Mouse (Mus musculus) ES-Bruce4 (cell line): ENCODE data around the gene Prickle1.

Experiments used
- CTCF ChIP-seq: IDR thresholded peaks from one replicate; pipeline ENCODE4 v1.8.1; 2011; ENCODE audit warnings: low read depth, low read length
- EP300 ChIP-seq: IDR thresholded peaks from 2 replicates; pipeline ENCODE4 v1.6.1; 2011; ENCODE audit warnings: low read depth, low read length; ENCODE audit not compliant: insufficient read depth
- POLR2A ChIP-seq: IDR thresholded peaks from one replicate; pipeline ENCODE4 v1.8.1; 2011; ENCODE audit warnings: low read length; ENCODE audit not compliant: insufficient read depth

DNA sequence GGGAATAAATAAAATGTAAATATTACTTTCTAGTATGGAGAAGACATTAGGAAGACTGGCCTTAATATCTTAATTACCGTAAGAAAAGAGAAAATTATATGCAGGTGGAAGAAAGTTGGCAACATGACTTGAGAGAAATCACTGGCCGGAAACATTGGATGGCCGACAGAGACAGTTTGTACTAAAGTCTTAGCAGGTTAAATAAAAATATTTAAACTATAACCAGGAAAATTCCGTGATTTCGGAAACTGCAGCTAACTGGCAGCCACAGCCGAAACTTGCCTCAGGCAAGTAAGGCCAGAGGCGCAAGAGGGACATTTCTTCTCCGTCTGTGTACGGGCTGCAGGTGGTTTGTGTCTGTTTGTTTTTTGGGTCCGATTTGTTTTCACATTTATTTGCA lies 22.8 kb downstream of the Prickle1 start:
- no peak for TF ChIP-seq POLR2A
- no peak for TF ChIP-seq CTCF
- TF ChIP-seq EP300, result no peak
